Mouse (Mus musculus) yolk sac, embryonic 10.5 days (tissue): Measurements from ENCODE around the gene Prr5l.
"Not testable (repeated sequence)": the region's sequence is repeated elsewhere in the genome, so short reads cannot be mapped to it uniquely, and the experiment has no call there.

Source experiments
- DNase-seq: peaks from one replicate; pipeline ENCODE4 v3.0.0-alpha.2; 2017; ENCODE audit warnings: low spot score

Prr5l gene

DNA sequence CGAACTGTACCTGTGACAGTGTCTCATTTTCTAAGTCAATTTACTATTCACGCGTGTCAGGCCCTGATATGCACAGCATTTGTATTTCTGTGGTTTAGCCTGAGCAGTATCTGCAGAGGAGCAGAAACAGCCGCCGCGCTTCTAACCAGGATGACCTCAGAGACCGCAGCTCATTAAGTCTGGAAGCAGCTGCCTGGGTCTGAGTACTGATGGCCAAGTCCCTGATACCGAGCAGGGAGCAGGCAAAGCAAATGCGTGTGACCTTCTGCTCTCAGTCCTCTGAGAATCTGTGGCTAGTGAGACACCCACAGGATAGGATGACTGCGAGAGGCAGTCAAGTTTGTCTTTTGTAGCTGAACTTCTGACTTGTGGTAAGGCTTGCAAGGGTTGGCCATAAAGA is 120.4 kb downstream of the Prr5l start:
- DNase-seq, result no peak

DNA sequence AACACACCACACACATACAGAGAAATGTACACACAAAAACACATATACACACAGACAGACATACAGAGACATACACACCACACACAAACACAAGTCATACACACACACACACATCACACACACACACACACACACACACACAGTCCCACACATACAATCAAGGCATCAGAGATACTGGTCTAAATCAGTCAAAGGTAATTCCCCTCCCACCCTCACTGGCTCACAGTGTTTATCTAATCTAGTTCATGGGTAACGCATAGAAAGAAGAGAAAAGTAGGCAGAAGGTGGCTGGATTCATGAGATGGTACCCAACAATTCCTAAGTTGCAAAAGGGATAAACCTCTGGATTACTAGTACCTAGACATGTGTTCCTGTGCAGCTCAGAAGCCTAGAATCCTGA is 120.9 kb downstream of the Prr5l start:
- DNase-seq, result no peak

DNA sequence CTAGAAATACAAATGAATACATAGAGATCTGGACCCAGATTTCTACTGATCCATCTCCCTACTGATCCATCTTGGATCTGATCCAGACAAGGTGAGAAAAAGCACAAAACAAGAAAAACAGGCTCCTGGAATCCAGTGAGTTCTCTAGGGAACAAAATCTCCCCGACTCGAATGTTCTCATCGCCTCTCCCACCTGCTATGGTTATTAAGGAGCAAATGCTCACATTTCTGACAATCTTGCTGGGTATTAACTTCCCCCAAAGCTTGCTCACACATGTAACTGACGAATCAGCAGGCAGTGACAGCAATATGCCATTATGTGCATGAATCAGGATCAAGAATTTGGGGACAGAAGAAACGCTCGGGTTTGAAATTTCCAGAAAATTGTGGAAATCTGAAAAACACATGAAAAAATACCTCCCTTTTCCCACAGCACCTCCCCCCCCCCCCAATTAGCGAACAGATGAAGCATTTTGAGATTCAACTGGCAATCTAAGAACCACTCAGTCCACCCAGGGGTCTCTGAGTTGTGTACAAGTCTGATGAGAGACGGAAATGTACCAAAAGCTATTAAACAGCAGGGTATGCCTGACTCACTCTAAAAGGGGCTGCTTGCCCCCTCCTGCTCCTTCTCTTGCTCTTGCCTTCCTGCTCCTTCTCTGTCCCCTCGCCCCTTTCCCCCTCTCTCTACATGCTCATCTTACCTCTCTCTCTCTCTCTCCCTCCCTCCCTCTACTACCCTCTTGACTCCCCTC is 123.1 kb downstream of the Prr5l start:
- no peak for DNase-seq

DNA sequence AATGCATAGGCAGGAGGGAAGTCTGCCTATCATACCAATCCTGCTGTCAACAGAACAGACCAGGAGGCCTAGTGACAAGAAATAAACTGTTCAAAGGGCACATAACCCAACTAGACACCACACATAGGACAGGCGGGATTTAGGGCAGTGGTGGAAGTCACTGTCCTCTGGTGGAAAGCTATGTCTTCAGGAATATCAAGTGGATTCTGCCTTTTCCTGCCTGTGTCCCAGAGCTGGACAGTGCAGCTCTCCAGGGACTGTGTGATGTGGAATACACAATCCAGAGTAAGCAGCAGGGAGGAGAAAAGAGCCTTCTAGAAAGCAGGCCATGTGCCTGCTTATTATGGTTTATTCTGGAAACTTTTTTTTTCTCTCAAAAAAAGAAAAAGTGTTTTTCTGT is 125.0 kb downstream of the Prr5l start:
- no peak for DNase-seq

DNA sequence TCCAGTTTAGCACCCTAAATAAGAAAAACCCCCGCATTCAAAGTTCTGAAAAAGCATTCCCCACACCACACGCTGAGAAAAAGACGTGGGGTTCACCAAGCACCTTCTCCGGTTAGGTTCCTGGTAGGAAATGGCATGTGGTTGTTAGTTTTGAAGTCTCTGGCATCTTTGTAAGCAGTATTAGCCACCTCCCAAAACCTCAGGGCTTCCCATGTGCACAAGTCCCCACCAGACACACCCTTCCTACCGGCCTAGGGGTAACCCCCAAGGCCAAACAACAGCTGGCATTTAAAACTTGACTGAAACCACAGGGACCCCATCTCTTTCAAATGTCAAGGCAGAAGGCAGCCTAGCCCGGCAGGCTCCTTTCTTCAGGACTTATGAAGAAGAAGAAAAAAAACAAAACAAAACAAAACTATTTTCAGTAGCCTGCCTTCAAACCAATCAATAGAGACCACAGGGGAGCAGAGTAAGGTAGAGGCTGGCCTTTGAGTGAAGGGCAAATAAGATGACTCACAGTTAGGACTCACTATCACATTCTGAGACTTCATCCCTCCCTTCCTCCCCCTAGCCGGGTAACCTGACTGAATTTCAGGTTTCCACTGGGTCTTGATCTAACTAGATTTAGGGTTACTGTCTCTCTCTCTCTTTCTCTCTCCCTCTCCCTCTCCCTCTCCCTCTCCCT is 126.6 kb downstream of the Prr5l start:
- no peak for DNase-seq

DNA sequence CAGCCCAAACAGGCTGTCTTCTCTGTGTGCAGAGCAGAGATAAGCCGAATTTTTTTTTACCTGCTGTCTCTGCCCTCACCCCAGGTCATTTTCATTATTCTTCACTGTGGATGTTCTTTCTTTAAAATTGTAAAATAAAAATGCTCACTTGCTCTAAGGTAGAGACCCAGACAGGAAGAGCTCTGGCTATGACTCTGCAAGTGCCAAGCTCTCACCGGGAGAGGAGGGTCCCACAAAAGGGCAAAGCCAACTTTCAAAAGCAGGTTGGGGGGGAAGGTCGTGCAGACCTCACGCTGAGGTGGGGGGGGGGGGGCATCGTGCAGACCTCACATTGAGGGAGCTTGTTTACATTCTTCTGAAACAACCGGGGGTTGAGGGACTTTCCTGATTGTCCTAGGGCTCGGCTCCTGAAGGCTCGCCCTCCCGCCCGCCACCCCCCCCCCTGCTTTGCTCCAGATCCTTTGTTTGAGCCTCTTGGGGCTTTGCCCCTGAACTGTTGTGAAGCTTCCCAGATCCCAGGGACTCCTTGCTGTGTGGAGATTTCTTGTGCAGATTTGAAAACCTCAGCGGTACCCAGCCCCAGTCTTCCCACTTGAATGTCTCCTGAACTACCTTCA is 127.8 kb downstream of the Prr5l start:
- no peak for DNase-seq

DNA sequence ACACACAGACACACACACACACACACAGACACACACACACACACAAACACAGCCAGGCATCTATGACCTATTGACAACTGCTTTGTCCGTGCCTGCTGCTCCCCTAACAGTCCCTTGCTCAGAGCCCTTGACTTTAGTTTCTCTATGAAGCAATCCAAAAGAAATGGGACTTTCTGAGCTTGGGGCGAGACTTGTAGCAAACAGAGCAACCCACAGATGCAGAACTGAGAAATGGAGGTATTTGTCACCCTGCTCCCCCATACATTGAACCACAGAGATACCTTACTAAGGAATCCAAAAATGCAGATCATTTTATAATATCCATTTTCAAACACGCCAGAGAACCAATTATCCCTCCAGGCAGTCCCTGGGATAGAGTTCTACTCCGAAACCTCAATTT is 128.4 kb downstream of the Prr5l start:
- DNase-seq, result no peak

DNA sequence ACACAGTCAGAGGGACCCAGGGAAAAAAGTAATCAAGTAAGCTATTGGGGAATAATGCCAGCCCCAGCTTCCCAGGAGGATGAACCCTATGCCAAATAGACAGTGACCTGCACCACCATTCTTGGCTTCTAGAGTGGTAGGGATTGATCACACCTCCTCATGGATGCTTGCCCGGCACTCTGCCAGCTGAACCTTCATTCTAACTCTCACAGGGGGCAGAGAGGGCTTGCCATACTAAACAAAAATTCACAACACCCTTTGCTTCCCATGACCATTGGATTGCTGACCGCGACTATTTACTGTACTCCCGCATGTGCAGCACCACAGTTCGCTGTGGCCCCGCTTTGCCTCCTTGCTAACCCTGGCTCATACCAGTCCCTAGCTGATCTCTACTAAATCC is 129.8 kb downstream of the Prr5l start:
- no peak for DNase-seq

DNA sequence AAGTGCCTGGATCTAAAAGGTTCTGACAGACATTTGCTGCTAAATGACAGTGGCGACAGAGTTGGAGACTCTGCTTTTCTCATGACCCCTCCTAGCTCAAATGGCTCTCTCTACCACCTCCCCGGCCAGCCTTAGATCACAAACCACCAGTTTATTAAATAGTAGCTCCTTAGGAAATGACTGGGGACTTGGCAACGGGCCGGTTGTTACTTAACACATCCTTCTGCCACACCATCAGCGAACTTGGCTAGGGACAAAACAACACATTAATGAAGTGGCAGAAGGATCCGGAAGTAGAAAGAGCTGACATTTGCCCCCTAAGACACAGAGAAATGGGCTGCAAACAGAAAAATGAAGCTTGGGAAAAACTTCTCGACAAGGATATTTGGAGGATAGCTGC is 130.4 kb downstream of the Prr5l start:
- no peak for DNase-seq

DNA sequence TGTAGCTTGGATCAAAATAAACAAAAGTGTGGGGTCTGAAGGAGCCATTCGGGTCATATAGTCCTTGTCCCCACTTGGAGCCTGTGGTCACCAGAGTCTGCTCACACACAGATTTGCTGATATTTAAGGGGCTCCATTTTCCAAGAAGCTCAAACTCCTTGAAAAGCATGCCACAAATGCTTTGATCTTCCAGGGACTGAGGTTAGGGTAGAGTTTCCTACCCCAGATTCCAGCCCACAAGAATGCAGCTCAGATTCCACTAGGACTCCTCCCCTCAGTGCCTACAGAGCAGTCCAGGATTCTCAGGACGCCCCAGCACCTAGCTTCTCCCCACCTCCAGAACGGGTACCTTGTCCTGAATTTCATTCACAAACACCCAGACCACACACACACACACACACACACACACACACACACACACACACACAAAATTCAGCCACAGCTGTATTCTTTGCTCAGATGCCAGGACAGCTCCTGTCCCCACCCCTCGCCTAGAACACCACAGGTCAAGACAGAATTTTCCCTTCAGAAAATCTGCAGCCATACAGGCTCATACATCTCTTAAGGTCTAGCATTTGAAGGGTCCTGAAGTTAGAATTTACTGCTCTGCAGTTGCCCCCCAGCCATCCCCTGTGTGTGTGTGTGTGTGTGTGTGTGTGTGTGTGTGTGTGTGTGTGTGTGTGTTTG is 131.4 kb downstream of the Prr5l start:
- DNase-seq, result peak; percentile 36

DNA sequence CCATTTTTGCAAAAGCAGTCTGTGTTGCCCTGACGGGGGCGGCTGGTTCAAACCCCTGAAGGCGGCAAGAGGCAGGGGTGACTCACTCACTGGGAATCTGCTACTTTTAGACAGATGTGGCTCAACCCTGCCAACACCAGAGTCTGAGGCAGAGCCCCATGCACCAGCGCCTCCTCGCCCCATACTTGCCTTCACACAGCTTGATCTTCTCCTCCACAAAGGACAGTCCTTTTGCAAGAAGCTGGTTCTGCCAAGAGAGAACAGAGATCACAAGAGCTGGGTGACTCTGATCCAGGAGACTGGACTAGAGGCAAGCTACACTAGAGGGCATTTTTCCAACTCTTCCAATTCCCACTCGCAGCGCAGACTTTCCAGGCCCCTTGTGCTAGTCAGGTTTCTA is 136.3 kb downstream of the Prr5l start:
- no peak for DNase-seq

DNA sequence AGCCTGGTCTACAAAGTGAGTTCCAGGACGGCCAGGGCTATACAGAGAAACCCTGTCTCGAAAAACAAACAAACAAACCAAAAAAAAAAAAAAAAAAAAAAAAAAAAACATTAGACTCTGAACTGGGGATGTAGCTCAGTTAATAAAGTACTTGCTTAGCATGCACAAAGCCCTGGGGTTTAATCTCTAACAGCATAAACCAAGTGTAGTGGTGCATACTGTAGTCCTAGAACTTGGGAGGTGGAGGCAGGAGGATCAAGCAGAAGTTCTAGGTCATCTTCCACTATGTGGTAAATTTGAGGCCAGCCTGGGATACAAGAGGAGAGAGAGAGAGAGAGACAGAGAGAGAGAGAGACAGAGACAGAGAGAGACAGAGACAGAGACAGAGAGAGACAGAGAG is 137.2 kb downstream of the Prr5l start:
- not testable (repeated sequence) for DNase-seq

DNA sequence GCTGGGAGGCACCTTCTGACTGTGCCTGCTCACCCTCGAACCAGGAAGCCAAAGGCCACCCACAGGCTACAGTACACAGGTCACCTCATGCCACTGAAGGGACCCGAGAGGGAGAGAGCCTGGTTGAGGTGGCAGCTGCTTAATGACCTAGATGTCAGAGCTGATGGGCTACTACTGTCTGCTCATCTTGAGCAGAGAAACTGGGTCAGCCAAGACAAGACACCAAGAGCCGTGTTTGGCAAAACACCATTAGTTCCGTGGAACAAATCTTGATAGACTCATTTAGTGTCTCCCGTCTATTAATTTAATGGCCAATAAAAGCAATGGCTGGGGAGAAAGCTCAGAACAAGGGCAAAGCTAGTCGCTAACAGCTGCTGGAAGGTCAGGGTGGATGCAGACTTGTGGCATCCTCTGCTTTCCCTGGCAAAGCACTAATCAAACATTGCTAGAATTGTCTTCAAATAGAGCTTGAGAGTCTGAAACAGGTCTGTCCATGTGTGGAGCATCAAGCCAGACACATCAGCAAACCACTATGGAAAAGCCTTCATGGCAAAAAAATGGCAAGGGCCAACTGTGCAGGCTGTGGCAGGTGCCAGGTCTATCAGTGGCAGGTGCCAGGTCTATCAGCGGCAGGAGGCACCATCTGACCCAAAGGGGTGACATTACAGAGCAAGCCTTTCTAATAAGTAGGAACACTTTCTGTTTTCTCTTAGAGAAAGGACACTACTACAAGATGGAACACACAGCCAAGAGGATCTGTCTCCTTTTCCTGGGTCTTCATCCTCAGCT is 140.6 kb downstream of the Prr5l start:
- no peak for DNase-seq

DNA sequence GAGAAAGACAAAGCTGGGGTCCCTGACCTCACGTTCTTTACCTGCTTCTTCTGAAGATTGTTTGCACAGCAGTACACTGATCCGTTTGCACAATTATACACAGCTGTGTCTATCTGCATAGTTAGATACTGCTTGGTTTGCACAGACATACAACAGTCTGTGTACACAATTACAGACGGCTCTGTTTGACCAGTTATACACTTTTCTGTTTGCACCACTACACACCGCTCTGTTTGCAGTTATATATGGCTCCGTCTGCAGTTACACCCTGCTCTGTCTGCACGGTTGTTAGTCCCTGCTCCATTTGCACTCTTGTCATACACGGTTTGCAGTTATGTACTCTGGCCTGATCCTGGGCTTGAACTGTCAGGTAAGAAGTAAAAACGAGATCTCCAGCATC is 141.2 kb downstream of the Prr5l start:
- DNase-seq, result no peak

DNA sequence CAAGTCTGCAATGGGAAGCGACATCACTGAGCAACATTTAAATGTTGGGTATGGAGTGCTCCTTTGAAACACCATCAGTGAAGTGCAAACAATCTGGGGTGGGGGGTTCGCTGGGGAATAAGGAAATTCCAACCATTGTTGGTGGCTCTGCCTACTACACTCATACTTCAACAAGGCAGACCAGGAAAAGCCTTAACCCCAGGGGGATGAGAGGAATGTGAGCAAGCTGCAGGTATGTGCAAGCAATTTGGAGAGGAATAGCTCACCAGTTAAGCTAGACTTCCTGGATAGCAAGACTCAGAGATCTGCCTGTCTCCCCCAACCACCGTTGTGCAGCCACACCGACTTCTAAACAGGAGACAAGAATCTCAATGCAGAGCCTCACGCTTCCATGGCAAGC is 142.9 kb downstream of the Prr5l start:
- no peak for DNase-seq

DNA sequence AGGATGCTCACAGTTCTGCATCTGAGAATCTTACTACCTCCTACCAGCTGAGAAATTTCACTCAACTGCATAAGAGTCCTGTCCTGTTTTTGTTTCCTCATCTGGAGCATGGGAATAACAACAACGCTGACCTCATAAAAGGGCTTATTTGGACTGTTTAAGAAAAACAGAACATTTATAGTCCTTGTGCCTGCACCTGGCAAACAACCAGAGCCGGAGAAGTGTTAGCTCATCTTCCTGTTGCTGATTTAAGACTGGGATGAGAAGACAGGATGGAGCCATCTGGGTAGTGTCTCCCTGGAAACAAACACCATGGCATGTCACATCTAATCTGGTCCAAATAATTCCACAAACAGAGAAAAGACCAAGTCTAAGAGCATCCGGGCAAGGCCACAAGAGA is 149.3 kb downstream of the Prr5l start:
- DNase-seq, result no peak

DNA sequence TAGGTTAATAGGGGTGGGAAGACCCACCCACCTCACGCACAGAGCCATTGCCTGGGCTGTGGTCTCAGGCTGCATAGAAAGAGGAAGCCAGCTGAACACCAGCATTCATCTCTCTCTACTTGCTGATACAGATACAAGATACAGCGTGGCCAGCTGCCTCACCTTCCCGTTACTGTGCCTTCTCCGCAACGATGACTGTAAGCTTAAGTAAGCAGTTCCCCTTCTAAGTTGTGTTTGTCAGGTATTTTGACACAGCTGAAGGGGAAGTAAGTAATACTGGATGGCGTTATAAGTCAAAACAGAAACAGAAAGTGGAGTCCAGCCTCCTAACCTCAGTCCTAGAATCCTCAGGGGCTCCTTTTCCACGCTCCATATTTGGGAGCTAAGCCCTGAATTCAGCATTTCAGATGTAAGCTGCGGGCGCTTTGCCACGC is 150.0 kb downstream of the Prr5l start:
- DNase-seq, result no peak

DNA sequence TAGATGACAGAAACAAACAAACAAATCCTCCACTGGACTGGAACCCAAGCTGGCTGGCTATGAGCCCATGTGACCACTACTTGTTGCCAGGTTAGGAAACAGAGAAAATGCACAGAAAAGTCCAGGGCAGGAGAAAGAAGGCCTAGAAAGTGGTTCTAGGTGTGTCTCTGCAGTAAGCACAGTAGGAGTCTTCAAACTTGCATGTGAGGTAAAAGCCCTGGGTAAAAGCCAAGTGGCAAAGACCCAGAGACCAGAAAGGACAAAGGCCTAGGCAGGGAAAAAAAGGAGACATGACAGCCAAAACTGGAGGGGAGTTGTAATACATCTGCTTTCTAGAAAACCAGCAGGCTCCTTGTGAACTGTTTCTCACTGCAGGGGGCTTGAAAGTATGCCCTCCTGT is 151.9 kb downstream of the Prr5l start:
- no peak for DNase-seq

DNA sequence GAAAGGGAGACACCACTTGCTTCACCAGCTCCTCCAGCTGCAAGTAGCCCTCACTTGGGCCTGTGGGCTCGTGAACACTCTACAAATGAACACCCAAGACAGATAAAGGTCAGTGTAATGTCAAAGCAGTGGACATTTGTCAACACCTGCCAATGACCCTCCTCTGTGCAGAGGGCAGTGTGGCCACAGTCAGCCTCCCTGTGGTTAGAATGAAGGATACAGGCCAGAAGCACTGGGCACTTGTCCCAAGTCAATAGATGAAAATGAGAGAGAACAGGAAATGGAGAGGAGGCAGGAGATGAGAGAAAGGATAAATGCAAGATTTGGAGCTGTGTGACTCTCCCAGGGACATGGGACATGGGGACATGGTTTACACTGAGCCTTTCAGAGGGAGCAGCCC is 153.4 kb downstream of the Prr5l start:
- no peak for DNase-seq

DNA sequence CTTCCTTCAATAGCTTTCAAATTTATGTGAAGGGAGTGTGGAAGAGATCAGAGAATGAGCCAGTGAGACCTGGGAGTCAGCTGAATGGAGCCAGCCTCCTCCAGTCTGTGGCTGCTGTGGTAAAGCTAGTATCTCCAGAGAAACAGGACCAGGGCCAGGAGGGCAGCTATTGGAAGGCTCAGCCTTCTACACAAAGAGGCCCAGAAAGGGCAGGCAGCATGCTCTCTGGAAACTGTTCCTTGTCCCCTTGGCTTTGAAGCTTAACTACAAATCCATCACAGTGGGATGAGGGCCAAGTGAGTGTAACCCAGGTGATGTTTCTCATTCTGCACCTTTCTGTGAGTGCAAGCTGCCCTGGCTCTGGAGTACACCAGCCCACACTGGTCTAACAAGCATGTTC is 155.0 kb downstream of the Prr5l start:
- no peak for DNase-seq

DNA sequence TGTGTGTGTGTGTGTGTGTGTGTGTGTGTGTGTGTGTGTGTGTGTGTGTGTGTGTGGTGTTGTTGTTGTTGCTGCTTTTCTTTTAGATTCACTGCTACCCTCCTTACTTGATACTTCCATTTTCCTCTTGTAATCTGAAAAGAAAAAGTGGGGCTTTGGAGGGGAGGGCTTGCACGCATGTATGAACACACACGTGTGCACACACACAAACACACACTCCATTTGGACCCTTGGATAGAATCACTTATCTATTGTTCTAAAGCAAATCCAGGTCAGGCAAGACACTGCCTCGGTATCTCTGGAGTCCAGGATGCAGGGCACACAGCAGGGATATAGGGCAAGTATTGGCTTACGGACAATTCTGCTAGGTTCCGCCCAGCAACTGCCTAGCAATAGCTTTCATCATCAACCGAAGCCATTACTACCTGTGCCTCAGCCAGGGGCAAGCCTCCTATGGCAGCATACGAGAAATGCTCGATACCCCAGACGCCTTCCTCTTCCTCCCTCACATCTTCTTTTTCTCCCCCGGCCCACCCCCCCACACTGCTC is 159.4 kb downstream of the Prr5l start:
- no peak for DNase-seq
